Mouse (Mus musculus) forebrain, embryonic 14.5 days (tissue): Measurements from ENCODE around the gene Gemin2. TPM values are rescaled to one million over a fixed set of nuclear protein-coding genes. Genes with fewer than 3 reads are reported as not detected.
A peak's percentile ranks its signal among the peaks of the same experiment; 100 is the strongest.

Experiments
- ATAC-seq: fragments of 200-750 bp; cut with Nextera tagmentation; 2 replicates; pipeline ENCODE4 v1.8.0; 2017; ENCODE audit warnings: mild to moderate bottlenecking, moderate library complexity
- DNase-seq: peaks from one replicate; pipeline ENCODE4 v3.0.0-alpha.2; 2015; ENCODE audit warnings: low spot score
- H3K27ac ChIP-seq: fragments of 300-500 bp; sonication (generic); 2 replicates; pipeline ENCODE4 v1.5.1; 2014; ENCODE audit warnings: low read depth, mild to moderate bottlenecking, control low read depth, low read length, moderate library complexity
- H3K27me3 ChIP-seq: fragments of 300-500 bp; sonication (generic); replicated peaks from 2 replicates; pipeline ENCODE4 v1.6.1; 2014; ENCODE audit warnings: low read length, control low read depth, mixed read lengths; ENCODE audit not compliant: control insufficient read depth, insufficient read depth
- H3K36me3 ChIP-seq: fragments of 300-500 bp; sonication (generic); 2 replicates; pipeline ENCODE4 v1.6.1; 2014; ENCODE audit warnings: low read length, control low read depth; ENCODE audit not compliant: control insufficient read depth, insufficient read depth
- H3K4me1 ChIP-seq: fragments of 300-500 bp; sonication (generic); 2 replicates; pipeline ENCODE4 v1.6.1; 2014; ENCODE audit warnings: antibody characterized with exemption, low read length, control low read depth; ENCODE audit not compliant: control insufficient read depth, insufficient read depth
- H3K4me2 ChIP-seq: fragments of 300-500 bp; sonication (generic); 2 replicates; pipeline ENCODE4 v1.6.1; 2014; ENCODE audit warnings: mild to moderate bottlenecking, control low read depth, low read length
- H3K4me3 ChIP-seq: fragments of 300-500 bp; sonication (generic); 2 replicates; pipeline ENCODE4 v1.5.1; 2014; ENCODE audit warnings: low read depth, low read length, control low read depth
- H3K9ac ChIP-seq: fragments of 300-500 bp; sonication (generic); 2 replicates; pipeline ENCODE4 v1.6.1; 2014; ENCODE audit warnings: mild to moderate bottlenecking, low read length, control low read depth, moderate library complexity
- H3K9me3 ChIP-seq: fragments of 300-500 bp; sonication (generic); replicated peaks from 2 replicates; pipeline ENCODE4 v1.6.1; 2016; ENCODE audit warnings: low read length, control low read depth, mixed read lengths; ENCODE audit not compliant: control insufficient read depth
- WGBS: fragments of 180-500 bp; shearing (Covaris S2); extraction: QIAGEN DNeasy Blood & Tissue Kit; methylation state at CpG from one replicate; pipeline ENCODE4 v1.1.7; 2014; 5-methylcytosine and 5-hydroxymethylcytosine counted together
- polyA plus RNA-seq: library from polyadenylated mRNA; unstranded; fragments of >200 nt; fragmentation: Nextera tagmentation; extraction: Ambion mirVana; gene quantifications from 2 replicates; pipeline ENCODE4 v1.2.1, GENCODE M21; 2014

The Gemin2 gene
- polyA plus RNA-seq, 1 experiment from 2014 or later, result 13.5 TPM

DNA sequence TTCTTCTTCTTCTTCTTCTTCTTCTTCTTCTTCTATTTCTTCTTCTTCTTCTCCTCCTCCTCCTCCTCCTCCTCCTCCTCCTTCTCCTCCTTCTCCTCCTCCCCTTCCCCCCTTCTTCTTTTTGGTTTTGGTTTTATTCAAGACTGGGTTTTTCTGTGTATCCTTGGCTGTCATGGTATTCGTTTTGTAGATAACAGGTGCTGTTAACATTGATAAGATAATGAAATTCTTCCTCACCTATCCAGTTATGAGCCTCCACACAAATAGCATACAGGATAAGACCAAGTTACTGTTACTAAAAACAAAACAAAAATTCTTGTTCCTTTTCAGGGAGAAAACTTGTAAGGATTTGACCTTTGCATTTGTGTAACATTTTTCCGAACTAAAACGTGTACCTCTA, 52.6 kb downstream of the Gemin2 start:
- Histone ChIP-seq H3K4me2 (peak overlapping the region; percentile 54), H3K4me3 (peak overlapping the region; percentile 100), H3K36me3 (peaks cover 26% of the 10 kb centered on the region), H3K27ac (peak overlapping the region; percentile 81; the same call in 1 of the 2 replicates), H3K4me1 (peaks cover 8% of the 10 kb centered on the region), H3K9ac (no peak overlapping the region), H3K27me3 (no peaks in the 10 kb centered on the region), H3K9me3 (no peaks in the 10 kb centered on the region)
- ATAC-seq (no peak), DNase-seq (no peak)
- WGBS, result 78% methylated on average over 3 of the region's 3 CpGs

DNA sequence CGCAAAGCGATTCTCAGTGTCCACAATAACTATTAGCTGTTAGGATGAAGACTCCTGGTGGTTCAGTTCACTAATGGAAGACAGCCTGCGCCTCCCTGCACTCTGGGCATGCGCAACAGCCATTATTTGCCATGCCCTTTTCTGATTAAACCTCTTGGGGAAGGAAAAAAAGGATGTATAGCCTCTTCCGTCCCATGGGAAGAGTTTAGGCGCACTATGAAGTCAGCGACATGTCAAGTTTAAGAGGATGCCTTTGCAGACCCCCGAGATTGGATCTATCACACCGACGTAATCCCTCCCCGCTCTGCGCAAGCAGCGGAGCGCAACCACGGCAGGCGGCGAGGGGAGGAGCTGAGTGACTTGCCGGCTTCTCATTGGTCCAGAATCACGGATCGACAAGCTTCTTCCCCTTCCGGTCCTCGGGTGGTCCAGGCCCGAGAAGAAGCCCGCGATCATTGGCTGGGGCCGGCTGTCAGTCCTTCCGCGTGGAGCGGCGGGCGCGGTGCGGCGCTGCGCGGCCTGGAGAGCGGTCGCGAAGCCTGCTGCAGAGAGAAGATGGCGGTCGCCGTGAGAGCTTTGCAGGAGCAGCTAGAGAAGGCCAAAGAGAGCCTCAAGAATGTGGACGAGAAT, 53.4 kb downstream of the Gemin2 start, which contains the start of gene Pnn:
Pnn (plus strand) TSS at position 437 of the 630 bp plus-strand sequence.
- peak within 1 kb of the TSS; percentile 99 for H3K9ac ChIP-seq
- WGBS, result 0% methylated on average over 43 of the region's 43 CpGs
- peak; percentile 99 for ATAC-seq

DNA sequence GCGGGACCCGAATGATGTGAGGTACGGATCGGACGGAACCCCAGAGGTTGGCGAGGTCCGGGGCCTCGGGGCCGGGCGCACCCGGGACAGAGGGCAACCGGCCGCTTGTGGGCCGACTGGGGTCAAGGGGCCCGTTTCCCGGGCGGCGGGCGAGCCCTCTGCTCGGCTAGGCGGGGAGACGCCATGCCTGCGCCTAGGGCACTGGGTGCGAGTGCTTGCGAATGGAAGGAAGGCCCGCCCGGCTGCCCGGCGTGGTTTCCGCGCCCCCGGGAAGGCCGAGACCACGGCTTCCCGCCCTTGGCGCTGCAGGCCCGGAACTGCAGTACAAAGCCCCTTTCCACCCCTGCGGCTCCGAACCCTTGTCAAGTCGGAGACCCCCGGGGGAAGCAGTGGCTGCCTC, 53.9 kb downstream of the Gemin2 start:
- peak overlapping the region; percentile 99 for H3K9ac ChIP-seq
- no peaks in the 10 kb centered on the region for H3K9me3 ChIP-seq
- peak overlapping the region; percentile 84 for H3K4me2 ChIP-seq
- H3K27me3 ChIP-seq, result no peaks in the 10 kb centered on the region
- H3K27ac ChIP-seq, result peak overlapping the region; percentile 86
- peaks cover 8% of the 10 kb centered on the region for H3K4me1 ChIP-seq
- peaks cover 39% of the 10 kb centered on the region for H3K36me3 ChIP-seq
- 0% methylated on average over 40 of the region's 41 CpGs for WGBS
- ATAC-seq (peak; percentile 45), DNase-seq (no peak)
- peak overlapping the region; percentile 100 for H3K4me3 ChIP-seq

More for the DNA sequence above, 53.4 kb downstream of the Gemin2 start, which contains the start of gene Pnn:
- H3K27ac ChIP-seq, result peak within 1 kb of the TSS; percentile 86
- H3K4me1 ChIP-seq, result peaks cover 8% of the 10 kb centered on the region
- DNase-seq, result peak; percentile 99
- H3K4me2 ChIP-seq, result peak within 1 kb of the TSS; percentile 84
- peaks cover 34% of the 10 kb centered on the region for H3K36me3 ChIP-seq
- H3K9me3 ChIP-seq, result no peaks in the 10 kb centered on the region
- H3K4me3 ChIP-seq, result peak within 1 kb of the TSS; percentile 100
- no peaks in the 10 kb centered on the region for H3K27me3 ChIP-seq

DNA sequence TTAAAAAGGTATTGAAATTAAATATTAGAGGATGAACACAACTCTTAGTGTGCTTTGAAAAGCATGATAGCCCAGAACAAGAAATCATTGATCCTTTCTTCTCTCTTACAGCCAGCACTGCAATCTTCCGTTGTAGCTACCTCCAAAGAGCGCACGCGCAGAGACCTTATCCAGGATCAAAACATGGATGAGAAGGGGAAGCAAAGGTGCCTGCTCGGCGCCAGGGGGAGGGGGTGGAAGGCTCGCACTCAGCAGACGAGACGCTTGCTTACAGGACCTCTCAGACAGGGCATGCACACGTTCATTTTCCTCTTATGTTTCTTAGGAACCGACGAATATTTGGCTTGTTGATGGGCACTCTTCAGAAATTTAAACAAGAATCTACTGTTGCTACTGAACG, 55.6 kb downstream of the Gemin2 start:
- 94% methylated on average over 13 of the region's 13 CpGs for WGBS
- Histone ChIP-seq H3K36me3 (peaks cover 49% of the 10 kb centered on the region), H3K4me2 (no peak overlapping the region), H3K27me3 (no peaks in the 10 kb centered on the region), H3K27ac (no peak overlapping the region), H3K4me1 (peaks cover 8% of the 10 kb centered on the region), H3K4me3 (no peak overlapping the region), H3K9me3 (no peaks in the 10 kb centered on the region), H3K9ac (no peak overlapping the region)
- ATAC-seq (no peak), DNase-seq (no peak)

DNA sequence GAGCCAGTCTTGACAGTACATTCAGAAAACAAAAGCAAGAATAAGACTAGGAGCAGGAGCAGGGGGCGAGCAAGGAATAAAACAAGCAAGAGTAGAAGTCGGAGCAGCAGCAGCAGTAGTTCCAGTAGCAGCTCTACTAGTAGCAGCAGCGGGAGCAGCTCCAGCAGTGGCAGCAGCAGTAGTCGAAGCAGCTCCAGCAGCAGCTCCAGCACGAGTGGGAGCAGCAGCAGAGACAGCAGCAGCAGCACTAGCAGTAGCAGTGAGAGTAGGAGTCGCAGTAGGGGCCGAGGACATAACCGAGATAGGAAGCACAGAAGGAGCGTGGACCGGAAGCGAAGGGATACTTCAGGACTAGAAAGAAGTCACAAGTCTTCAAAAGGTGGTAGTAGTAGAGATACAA, 59.1 kb downstream of the Gemin2 start:
- H3K4me2 ChIP-seq, result no peak overlapping the region
- no peak overlapping the region for H3K9ac ChIP-seq
- H3K4me1 ChIP-seq, result peaks cover 6% of the 10 kb centered on the region
- no peak for ATAC-seq
- H3K27me3 ChIP-seq, result no peaks in the 10 kb centered on the region
- WGBS, result 92% methylated on average over 11 of the region's 11 CpGs
- DNase-seq, result no peak
- H3K36me3 ChIP-seq, result peaks cover 56% of the 10 kb centered on the region
- H3K4me3 ChIP-seq, result no peak overlapping the region
- no peak overlapping the region for H3K27ac ChIP-seq
- no peaks in the 10 kb centered on the region for H3K9me3 ChIP-seq

DNA sequence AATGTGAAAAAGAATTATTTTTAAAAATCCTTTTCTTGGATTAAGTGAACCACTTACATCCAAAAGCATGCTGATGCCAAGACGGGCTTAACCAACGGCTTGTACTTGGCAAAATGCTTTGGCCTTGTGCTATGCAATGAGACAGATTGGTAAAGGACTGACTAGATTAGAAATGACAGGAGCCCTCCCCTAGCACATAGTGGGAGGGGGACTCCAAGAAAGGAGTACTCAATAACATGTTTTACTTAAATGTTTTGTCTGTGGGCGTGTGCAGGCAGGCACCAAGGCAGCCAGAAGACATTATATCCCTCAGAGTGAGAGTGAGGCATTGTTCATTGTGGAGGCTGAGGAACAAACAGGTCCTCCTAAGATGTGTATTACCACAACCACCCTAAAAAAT, 60.9 kb downstream of the Gemin2 start:
- ATAC-seq, result peak; percentile 29; the same call in 1 of the 2 replicates
- no peak for DNase-seq
- H3K27me3 ChIP-seq, result no peaks in the 10 kb centered on the region
- H3K4me1 ChIP-seq, result no peaks in the 10 kb centered on the region
- no peak overlapping the region for H3K27ac ChIP-seq
- no peak overlapping the region for H3K9ac ChIP-seq
- H3K4me3 ChIP-seq, result no peak overlapping the region
- H3K4me2 ChIP-seq, result no peak overlapping the region
- no peaks in the 10 kb centered on the region for H3K9me3 ChIP-seq
- 79% methylated on average over 3 of the region's 3 CpGs for WGBS
- H3K36me3 ChIP-seq, result peaks cover 46% of the 10 kb centered on the region

DNA sequence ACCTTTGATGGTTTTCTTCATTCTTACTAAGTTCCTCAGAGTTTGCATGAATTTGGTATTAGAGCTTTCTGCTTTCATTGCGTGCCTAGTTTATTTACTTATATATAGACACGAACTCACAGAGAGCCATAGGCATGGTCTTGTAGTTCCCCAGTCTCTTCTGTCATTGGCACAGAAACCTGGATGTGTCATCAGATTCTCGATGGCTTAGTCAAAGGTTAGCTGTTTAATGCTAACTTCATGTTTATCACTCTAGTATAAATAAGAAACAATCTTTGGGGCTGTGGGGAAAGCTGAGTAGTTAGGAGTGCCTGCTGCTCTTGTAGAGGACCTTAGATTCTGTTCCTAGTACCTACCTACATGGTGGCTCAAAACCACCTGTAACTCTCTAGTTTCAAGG, 63.8 kb downstream of the Gemin2 start:
- no peaks in the 10 kb centered on the region for H3K9me3 ChIP-seq
- H3K4me1 ChIP-seq, result no peaks in the 10 kb centered on the region
- H3K9ac ChIP-seq, result no peak overlapping the region
- peaks cover 18% of the 10 kb centered on the region for H3K36me3 ChIP-seq
- no peak overlapping the region for H3K4me2 ChIP-seq
- no peak for ATAC-seq
- no peaks in the 10 kb centered on the region for H3K27me3 ChIP-seq
- H3K4me3 ChIP-seq, result no peak overlapping the region
- WGBS, result 94% methylated on average over 3 of the region's 3 CpGs
- no peak overlapping the region for H3K27ac ChIP-seq
- DNase-seq, result no peak

DNA sequence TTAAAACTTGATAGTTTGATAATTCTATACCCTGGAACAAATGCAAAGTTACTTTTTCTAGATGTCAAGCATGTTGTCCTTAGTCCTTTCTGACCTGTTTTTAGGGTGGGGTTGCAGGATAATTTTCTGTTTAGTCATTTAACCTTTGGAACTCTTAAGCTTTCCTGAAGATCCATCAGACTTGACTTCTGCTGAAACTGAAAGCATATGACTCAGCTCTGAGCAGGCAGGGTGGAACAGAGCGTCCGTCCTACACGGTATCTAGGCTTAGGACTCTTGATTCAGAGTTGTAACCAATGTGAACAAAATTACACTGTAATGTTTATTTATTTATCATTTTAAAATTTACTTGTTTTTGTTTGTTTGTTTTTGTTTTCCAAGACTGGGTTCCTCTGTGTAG, 64.7 kb downstream of the Gemin2 start:
- Histone ChIP-seq H3K27ac (no peak overlapping the region), H3K9ac (no peak overlapping the region), H3K4me1 (no peaks in the 10 kb centered on the region), H3K36me3 (peaks cover 11% of the 10 kb centered on the region; the same call in 1 of the 2 replicates), H3K27me3 (no peaks in the 10 kb centered on the region), H3K4me2 (no peak overlapping the region), H3K4me3 (no peak overlapping the region), H3K9me3 (no peaks in the 10 kb centered on the region)
- WGBS, result 93% methylated on average over 3 of the region's 3 CpGs
- ATAC-seq, result no peak
- DNase-seq, result no peak
